Mouse (Mus musculus): ENCODE measurements at regions not wholly inside any gene's neighbourhood (a gene's known extent, or its start where the extent isn't known, plus 50 kb on each side); places are given as distances from the start of the nearest gene placed in this dataset.

DNA sequence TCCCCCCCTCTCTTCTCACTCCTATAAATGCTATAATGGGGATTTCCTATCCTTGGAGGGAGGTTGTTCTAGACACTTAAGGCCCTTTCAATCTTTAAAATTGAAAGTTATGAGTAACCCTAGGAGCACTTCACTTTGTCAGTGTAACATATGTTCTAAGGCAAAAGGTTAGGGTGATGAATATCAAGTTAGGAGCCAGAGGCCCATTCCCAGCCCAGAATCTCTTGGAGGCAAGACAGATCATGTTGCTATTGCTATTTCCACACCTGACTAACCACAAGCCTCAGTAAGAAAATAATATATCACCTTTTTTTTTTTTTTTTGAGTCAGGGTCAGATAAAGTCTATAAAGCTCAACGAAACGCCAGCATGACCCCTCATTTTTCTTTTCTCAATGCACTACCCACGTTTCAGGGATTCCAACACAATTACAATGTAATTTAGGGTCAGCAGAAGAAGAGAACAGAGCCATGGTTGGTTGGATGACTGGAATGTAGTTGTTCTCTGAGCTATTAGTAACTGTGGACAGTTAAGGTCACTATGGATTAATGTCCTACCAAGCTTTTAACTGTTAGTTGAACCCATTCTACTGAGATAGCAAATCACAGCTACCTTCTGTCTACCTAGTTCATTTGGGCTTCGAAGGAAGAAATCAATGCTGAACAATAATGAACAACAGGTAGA is 693.0 kb upstream of the Apob start:
- Histone ChIP-seq H3K9ac (ENCODE audit: low read length) (no peak overlapping the region), H3K27me3 (replicated peaks; ENCODE audit: control insufficient read depth, insufficient read depth, low read length) (no peaks in the 10 kb centered on the region), H3K27ac (ENCODE audit: low read depth, low read length) (no peak overlapping the region), H3K9me3 (replicated peaks; ENCODE audit: control insufficient read depth, low read length) (no peaks in the 10 kb centered on the region), H3K4me1 (ENCODE audit: control insufficient read depth, insufficient read depth, low read length) (no peaks in the 10 kb centered on the region), H3K4me3 (ENCODE audit: low read depth, low read length) (no peak overlapping the region), H3K36me3 (ENCODE audit: control insufficient read depth, insufficient read depth, low read length) (no peaks in the 10 kb centered on the region), H3K4me2 (ENCODE audit: low read length) (no peak overlapping the region)
- DNase-seq (ENCODE audit: low spot score) (no peak), ATAC-seq (no peak)
- WGBS, result 81% methylated on average over 4 of the region's 4 CpGs

GRCm38 (mm10) chr12:7291557-7291956 is 685.9 kb upstream of the Apob start:
- Histone ChIP-seq H3K4me3 (ENCODE audit: low read depth, low read length) (no peak overlapping the region), H3K27me3 (replicated peaks; ENCODE audit: control insufficient read depth, insufficient read depth, low read length) (no peaks in the 10 kb centered on the region), H3K9me3 (replicated peaks; ENCODE audit: control insufficient read depth, low read length) (no peaks in the 10 kb centered on the region), H3K36me3 (ENCODE audit: control insufficient read depth, insufficient read depth, low read length) (no peaks in the 10 kb centered on the region), H3K9ac (ENCODE audit: low read length) (no peak overlapping the region), H3K4me1 (ENCODE audit: control insufficient read depth, insufficient read depth, low read length) (no peaks in the 10 kb centered on the region), H3K27ac (ENCODE audit: low read depth, low read length) (no peak overlapping the region; the same call in 1 of the 2 replicates), H3K4me2 (ENCODE audit: low read length) (no peak overlapping the region)
- DNase-seq (ENCODE audit: low spot score) (peak; percentile 53), ATAC-seq (peak; percentile 54; the same call in 1 of the 2 replicates)
- WGBS, result 49% methylated on average over 2 of the region's 2 CpGs

- H3K4me2 ChIP-seq (ENCODE audit: low read length), result no peak overlapping the region
- ATAC-seq, result no peak
- H3K9ac ChIP-seq (ENCODE audit: low read length), result no peak overlapping the region
- peak; percentile 55 for DNase-seq (ENCODE audit: low spot score)
- H3K4me3 ChIP-seq (ENCODE audit: low read depth, low read length), result no peak overlapping the region
- whole genome bisulfite sequencing, result 48% methylated on average over 2 of the region's 2 CpGs
- no peak overlapping the region for H3K27ac ChIP-seq (ENCODE audit: low read depth, low read length)
- no peaks in the 10 kb centered on the region for H3K27me3 ChIP-seq (replicated peaks; ENCODE audit: control insufficient read depth, insufficient read depth, low read length)
- no peaks in the 10 kb centered on the region for H3K36me3 ChIP-seq (ENCODE audit: control insufficient read depth, insufficient read depth, low read length)
- H3K4me1 ChIP-seq (ENCODE audit: control insufficient read depth, insufficient read depth, low read length), result no peaks in the 10 kb centered on the region
- no peaks in the 10 kb centered on the region for H3K9me3 ChIP-seq (replicated peaks; ENCODE audit: control insufficient read depth, low read length)
Observed at GRCm38 (mm10) chr12:7297026-7297425, 680.4 kb upstream of the Apob start.

GRCm38 (mm10) chr12:7321453-7321852 is 656.0 kb upstream of the Apob start:
- H3K27me3 ChIP-seq (replicated peaks; ENCODE audit: control insufficient read depth, insufficient read depth, low read length), result no peaks in the 10 kb centered on the region
- H3K27ac ChIP-seq (ENCODE audit: low read depth, low read length), result no peak overlapping the region
- H3K9me3 ChIP-seq (replicated peaks; ENCODE audit: control insufficient read depth, low read length), result no peaks in the 10 kb centered on the region
- peak; percentile 54 for DNase-seq (ENCODE audit: low spot score)
- H3K36me3 ChIP-seq (ENCODE audit: control insufficient read depth, insufficient read depth, low read length), result no peaks in the 10 kb centered on the region
- no peaks in the 10 kb centered on the region for H3K4me1 ChIP-seq (ENCODE audit: control insufficient read depth, insufficient read depth, low read length)
- H3K4me3 ChIP-seq (ENCODE audit: low read depth, low read length), result no peak overlapping the region
- no peak overlapping the region for H3K4me2 ChIP-seq (ENCODE audit: low read length)
- ATAC-seq, result no peak
- no peak overlapping the region for H3K9ac ChIP-seq (ENCODE audit: low read length)
- WGBS, result 61% methylated on average over 2 of the region's 2 CpGs

- Histone ChIP-seq H3K9me3 (replicated peaks; ENCODE audit: control insufficient read depth, low read length) (no peaks in the 10 kb centered on the region), H3K27ac (ENCODE audit: low read depth, low read length) (no peak overlapping the region), H3K27me3 (replicated peaks; ENCODE audit: control insufficient read depth, insufficient read depth, low read length) (no peaks in the 10 kb centered on the region), H3K4me3 (ENCODE audit: low read depth, low read length) (no peak overlapping the region), H3K9ac (ENCODE audit: low read length) (no peak overlapping the region), H3K4me1 (ENCODE audit: control insufficient read depth, insufficient read depth, low read length) (no peaks in the 10 kb centered on the region), H3K4me2 (ENCODE audit: low read length) (no peak overlapping the region), H3K36me3 (ENCODE audit: control insufficient read depth, insufficient read depth, low read length) (no peaks in the 10 kb centered on the region)
- ATAC-seq, result no peak
- peak; percentile 74 for DNase-seq (ENCODE audit: low spot score)
Observed at GRCm38 (mm10) chr12:7328620-7329019, 648.8 kb upstream of the Apob start.
